Comparison of ENCODE assay signal across 9 mouse cellular contexts in the genomic region with DNA sequence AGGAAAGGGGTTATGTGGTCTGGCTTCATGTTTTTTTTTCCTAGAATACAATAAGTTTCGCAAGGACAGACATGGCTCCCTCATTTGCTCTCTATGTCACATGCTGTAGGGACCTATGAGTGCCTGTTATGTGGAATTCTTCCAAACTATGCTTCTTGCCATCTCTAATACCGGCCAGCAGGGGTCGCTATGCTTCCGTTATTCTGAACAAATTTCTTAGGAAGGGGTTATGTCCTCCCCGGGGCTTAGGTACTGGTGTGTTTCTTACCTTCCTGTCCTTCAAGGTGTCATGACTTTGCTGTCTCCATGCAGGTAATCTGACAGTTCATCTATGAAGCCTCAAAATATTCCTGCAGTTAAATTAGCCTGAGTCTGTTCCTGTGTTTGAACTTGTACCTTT.
DNase-seq lines count a peak whose midpoint lies in the region; ATAC-seq and TF ChIP-seq lines count a peak whose summit lies in the region.
"Had no signal": no experiment of that assay in that cellular context is flagged by ENCODE, and none has a peak within 500 bp of the region (broad histone marks: within the 10 kb centered on the region; RNA-seq: fewer than 3 reads in every experiment).

No protein-coding gene starts in this region.

- H3K4me2 ChIP-seq in forebrain, embryonic 14.5 days (ENCODE audit: low read length), result no peak overlapping the region
- no peak overlapping the region for H3K4me2 ChIP-seq in forebrain, embryonic 12.5 days
- no peak overlapping the region for H3K4me2 ChIP-seq in lung, postnatal 0 days (replicated peaks; ENCODE audit: low read depth, low read length)
- H3K4me2 ChIP-seq in neural tube, embryonic 11.5 days (ENCODE audit: low read depth), result no peak overlapping the region

- ATAC-seq in forebrain, embryonic 14.5 days, result no peak
- no peak for ATAC-seq in forebrain, embryonic 12.5 days (ENCODE audit: low FRiP score)
- no peak for ATAC-seq in lung, postnatal 0 days
- no peak for ATAC-seq in neural tube, embryonic 11.5 days (ENCODE audit: insufficient read depth, low FRiP score, low TSS enrichment)

- WGBS in forebrain, embryonic 14.5 days, result 8% methylated on average over 5 of the region's 5 CpGs
- WGBS in forebrain, embryonic 12.5 days, result 15% methylated on average over 5 of the region's 5 CpGs
- WGBS in lung, postnatal 0 days, result 8% methylated on average over 5 of the region's 5 CpGs
- 17% methylated on average over 5 of the region's 5 CpGs for WGBS in neural tube, embryonic 11.5 days

- H3K4me3 ChIP-seq in forebrain, embryonic 14.5 days (ENCODE audit: low read depth, low read length), result no peak overlapping the region
- no peak overlapping the region for H3K4me3 ChIP-seq in forebrain, embryonic 12.5 days (replicated peaks)
- no peak overlapping the region for H3K4me3 ChIP-seq in lung, postnatal 0 days (ENCODE audit: low read depth, low read length)
- H3K4me3 ChIP-seq in neural tube, embryonic 11.5 days (ENCODE audit: low read depth, low read length), result no peak overlapping the region

- H3K9me3 ChIP-seq in forebrain, embryonic 14.5 days (replicated peaks; ENCODE audit: control insufficient read depth, low read length), result no peaks in the 10 kb centered on the region
- no peaks in the 10 kb centered on the region for H3K9me3 ChIP-seq in forebrain, embryonic 12.5 days
- H3K9me3 ChIP-seq in lung, postnatal 0 days (ENCODE audit: low read length), result no peaks in the 10 kb centered on the region
- no peaks in the 10 kb centered on the region for H3K9me3 ChIP-seq in neural tube, embryonic 11.5 days (ENCODE audit: control insufficient read depth, low read length)

- peak; percentile 26; the same call in 1 of the 2 replicates for TF ChIP-seq CTCF in lung, postnatal 0 days (IDR thresholded peaks at IDR 0.05)

- H3K27me3 ChIP-seq in forebrain, embryonic 14.5 days (replicated peaks; ENCODE audit: control insufficient read depth, insufficient read depth, low read length), result no peaks in the 10 kb centered on the region
- no peaks in the 10 kb centered on the region for H3K27me3 ChIP-seq in forebrain, embryonic 12.5 days
- no peaks in the 10 kb centered on the region for H3K27me3 ChIP-seq in lung, postnatal 0 days (replicated peaks; ENCODE audit: insufficient read depth, low read length)
- H3K27me3 ChIP-seq in neural tube, embryonic 11.5 days (ENCODE audit: control insufficient read depth, insufficient read depth, low read length), result no peaks in the 10 kb centered on the region
- H3K27me3 ChIP-seq: CH12.LX had no signal

- no peak for TF ChIP-seq EP300 in lung, postnatal 0 days (IDR thresholded peaks at IDR 0.05)

- H3K9ac ChIP-seq in forebrain, embryonic 14.5 days (ENCODE audit: low read length), result no peak overlapping the region
- H3K9ac ChIP-seq in forebrain, embryonic 12.5 days, result no peak overlapping the region
- no peak overlapping the region for H3K9ac ChIP-seq in lung, postnatal 0 days (replicated peaks; ENCODE audit: low read depth)
- no peak overlapping the region for H3K9ac ChIP-seq in neural tube, embryonic 11.5 days (ENCODE audit: low read length)

- DNase-seq in forebrain, embryonic 14.5 days (ENCODE audit: low spot score), result peak; percentile 42
- no peak for DNase-seq in lung, postnatal 0 days (ENCODE audit: low spot score)
- no peak for DNase-seq in lung, postnatal 25 days (ENCODE audit: low spot score)
- DNase-seq in cerebellum, adult 8-10 months, result peak; percentile 8
- DNase-seq in neural tube, embryonic 11.5 days (ENCODE audit: low spot score), result peak; percentile 22
- no peak for DNase-seq in lung, postnatal 10 days
- DNase-seq in natural killer cell, adult 2 months (ENCODE audit: low spot score in 2 of 2), result no peak

- no peaks in the 10 kb centered on the region for H3K36me3 ChIP-seq in forebrain, embryonic 14.5 days (ENCODE audit: control insufficient read depth, insufficient read depth, low read length)
- H3K36me3 ChIP-seq in forebrain, embryonic 12.5 days (replicated peaks), result no peaks in the 10 kb centered on the region
- no peaks in the 10 kb centered on the region for H3K36me3 ChIP-seq in lung, postnatal 0 days (ENCODE audit: insufficient read depth, low read length)
- H3K36me3 ChIP-seq in neural tube, embryonic 11.5 days (ENCODE audit: control insufficient read depth, insufficient read depth, low read length), result no peaks in the 10 kb centered on the region

- no peak overlapping the region for H3K27ac ChIP-seq in forebrain, embryonic 14.5 days (ENCODE audit: low read depth, low read length)
- H3K27ac ChIP-seq in forebrain, embryonic 12.5 days, result no peak overlapping the region
- no peak overlapping the region for H3K27ac ChIP-seq in lung, postnatal 0 days (ENCODE audit: low read length)
- no peak overlapping the region for H3K27ac ChIP-seq in neural tube, embryonic 11.5 days (ENCODE audit: low read depth, low read length)

- no peaks in the 10 kb centered on the region for H3K4me1 ChIP-seq in forebrain, embryonic 14.5 days (ENCODE audit: control insufficient read depth, insufficient read depth, low read length)
- peaks cover 5% of the 10 kb centered on the region; the same call in 1 of the 2 replicates for H3K4me1 ChIP-seq in forebrain, embryonic 12.5 days
- no peaks in the 10 kb centered on the region for H3K4me1 ChIP-seq in lung, postnatal 0 days (ENCODE audit: insufficient read depth, low read depth, low read length)
- H3K4me1 ChIP-seq in neural tube, embryonic 11.5 days (ENCODE audit: control insufficient read depth, insufficient read depth, low read length), result no peaks in the 10 kb centered on the region

Comparison
In these comparisons a context has a peak if more than half of its experiments do, and no peak if none do; other contexts are left out.
1. DNase-seq: peak in forebrain, embryonic 14.5 days (single experiment), cerebellum, adult 8-10 months (single experiment) and neural tube, embryonic 11.5 days (single experiment); none in lung, postnatal 0 days (single experiment), lung, postnatal 25 days (single experiment), lung, postnatal 10 days (single experiment) and natural killer cell, adult 2 months (0 of 2).